Mouse (Mus musculus): ENCODE measurements around the gene Epha7. TPM values are rescaled to one million over a fixed set of nuclear protein-coding genes. Genes with fewer than 3 reads are reported as not detected.

Epha7 gene
- polyA plus RNA-seq, 1 experiment: 0.83 TPM

DNA sequence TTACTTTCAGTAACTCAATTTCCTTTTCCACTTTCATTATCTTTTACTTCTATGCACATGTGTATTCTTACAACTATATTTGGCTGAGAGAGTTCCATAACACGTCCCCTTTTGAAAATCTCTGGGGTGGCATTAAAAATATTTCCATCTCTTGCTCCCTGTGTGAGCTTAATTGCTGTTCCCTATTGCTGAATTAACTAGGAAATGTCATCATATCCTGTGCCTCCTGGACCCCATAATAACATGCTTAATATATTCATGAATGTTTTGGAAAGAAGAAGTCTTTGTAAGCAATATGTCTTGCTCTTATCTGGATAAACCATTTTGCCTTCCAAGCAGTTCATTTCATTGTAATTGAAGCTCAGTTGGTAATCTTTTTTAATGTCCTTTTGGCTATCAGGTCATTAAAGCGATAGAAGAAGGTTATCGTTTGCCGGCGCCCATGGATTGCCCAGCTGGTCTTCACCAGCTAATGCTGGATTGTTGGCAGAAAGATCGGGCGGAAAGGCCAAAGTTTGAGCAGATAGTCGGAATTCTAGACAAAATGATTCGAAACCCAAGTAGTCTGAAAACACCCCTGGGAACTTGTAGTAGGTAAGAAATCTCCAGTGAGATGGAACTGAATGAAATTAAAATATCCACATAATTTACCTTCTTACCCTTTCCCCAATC is 148.1 kb downstream of the Epha7 start:
- no peak overlapping the region for H3K4me3 ChIP-seq (ENCODE audit: insufficient read depth, low read depth, low read length)
- no peaks in the 10 kb centered on the region for H3K4me1 ChIP-seq (ENCODE audit: control insufficient read depth, insufficient read depth, low read length)
- H3K27ac ChIP-seq (ENCODE audit: insufficient read depth, low read depth, low read length): no peak overlapping the region
- no peak for DNase-seq
- WGBS: 87% methylated on average over 9 of the region's 9 CpGs
- no peaks in the 10 kb centered on the region for H3K27me3 ChIP-seq (replicated peaks; ENCODE audit: control insufficient read depth, insufficient read depth, low read length)
- H3K36me3 ChIP-seq (ENCODE audit: control insufficient read depth, insufficient read depth, low read length): no peaks in the 10 kb centered on the region
- no peak for TF ChIP-seq CTCF (conservative IDR thresholded peaks at IDR 0.05; ENCODE audit: insufficient read depth, insufficient read length, low read depth, low read length)
- no peak for TF ChIP-seq POLR2A (IDR thresholded peaks at IDR 0.05; ENCODE audit: low read depth, low read length)

DNA sequence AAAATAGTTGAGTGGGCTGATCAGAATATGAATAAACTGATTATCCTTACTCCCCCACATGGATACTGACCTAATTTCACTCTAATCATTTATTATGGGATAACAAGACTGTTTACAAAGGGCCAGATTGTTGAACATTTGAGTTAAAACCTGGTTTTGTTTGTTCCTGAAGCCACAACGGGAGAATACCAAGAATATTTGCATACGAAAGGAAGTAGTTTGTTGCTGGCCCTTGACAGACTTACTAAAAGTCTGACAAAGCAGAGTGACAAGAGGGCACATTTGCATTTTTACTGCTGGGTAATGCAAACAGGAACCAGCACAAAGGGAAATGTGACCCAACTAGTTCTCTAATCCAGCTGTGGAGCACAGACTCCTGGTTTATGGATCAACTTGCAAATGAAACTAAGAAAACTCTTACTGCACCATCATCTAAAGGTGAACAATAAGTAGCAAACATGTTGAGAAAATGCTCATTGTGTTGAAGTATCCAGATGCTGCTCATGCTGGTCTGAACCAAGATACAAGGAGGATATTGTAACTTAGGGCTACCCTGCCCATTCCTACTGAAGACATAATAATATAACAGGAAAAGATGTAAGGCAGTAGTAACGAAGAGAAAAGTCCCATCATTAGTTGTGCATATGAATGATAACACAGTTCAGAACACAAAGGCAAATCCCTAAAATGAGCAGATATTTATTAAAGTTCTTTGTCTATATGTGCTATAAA is 154.8 kb downstream of the Epha7 start:
- Histone ChIP-seq H3K4me3 (ENCODE audit: insufficient read depth, low read depth, low read length) (no peak overlapping the region), H3K4me1 (ENCODE audit: control insufficient read depth, insufficient read depth, low read length) (no peaks in the 10 kb centered on the region), H3K36me3 (ENCODE audit: control insufficient read depth, insufficient read depth, low read length) (no peaks in the 10 kb centered on the region), H3K27me3 (replicated peaks; ENCODE audit: control insufficient read depth, insufficient read depth, low read length) (no peaks in the 10 kb centered on the region), H3K27ac (ENCODE audit: insufficient read depth, low read depth, low read length) (no peak overlapping the region)
- no peak for TF ChIP-seq CTCF (conservative IDR thresholded peaks at IDR 0.05; ENCODE audit: insufficient read depth, insufficient read length, low read depth, low read length)
- TF ChIP-seq POLR2A (IDR thresholded peaks at IDR 0.05; ENCODE audit: low read depth, low read length): no peak
- DNase-seq: no peak
- WGBS: 54% methylated on average over 3 of the region's 3 CpGs

DNA sequence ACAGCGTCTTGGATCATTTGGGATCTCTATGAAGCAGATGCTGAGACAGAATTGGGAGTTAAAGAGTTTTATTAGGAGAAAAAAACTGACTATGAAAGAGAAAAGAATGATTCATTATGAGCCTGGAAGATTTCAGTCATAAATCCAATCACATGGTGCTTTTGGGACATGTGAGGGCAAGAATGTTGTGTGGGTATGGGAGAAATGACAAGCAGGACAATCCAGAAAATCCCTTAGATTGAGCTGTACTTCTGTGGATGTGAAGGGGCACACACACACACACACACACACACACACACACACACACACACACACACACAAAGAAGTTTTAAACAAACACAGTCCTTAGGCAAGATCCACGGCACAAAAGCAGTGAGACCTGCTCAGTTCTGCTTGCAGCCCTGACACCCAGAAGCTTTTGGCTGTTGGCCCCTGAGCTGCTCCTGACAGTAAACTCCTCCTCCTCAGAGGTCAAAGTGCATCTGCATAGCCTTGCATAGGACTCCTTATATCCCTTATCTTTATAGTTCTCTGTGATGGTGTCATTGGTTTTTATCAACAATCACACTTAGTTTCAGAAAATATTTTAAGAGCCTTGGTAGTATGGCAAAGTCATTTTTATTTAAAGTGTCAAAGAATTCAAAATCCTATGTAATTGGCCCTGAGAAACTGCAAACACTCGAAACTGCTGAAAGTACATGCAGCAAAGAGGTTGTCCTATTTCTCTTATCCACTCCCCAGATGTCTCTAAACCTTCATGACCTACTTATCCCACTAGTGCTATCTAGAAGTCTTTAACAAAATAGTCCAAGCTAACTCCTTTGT is 185.7 kb downstream of the Epha7 start:
- TF ChIP-seq POLR2A (IDR thresholded peaks at IDR 0.05; ENCODE audit: low read depth, low read length) (no peak), CTCF (conservative IDR thresholded peaks at IDR 0.05; ENCODE audit: insufficient read depth, insufficient read length, low read depth, low read length) (no peak)
- Histone ChIP-seq H3K4me1 (ENCODE audit: control insufficient read depth, insufficient read depth, low read length) (no peaks in the 10 kb centered on the region), H3K27me3 (replicated peaks; ENCODE audit: control insufficient read depth, insufficient read depth, low read length) (no peaks in the 10 kb centered on the region), H3K4me3 (ENCODE audit: insufficient read depth, low read depth, low read length) (no peak overlapping the region), H3K36me3 (ENCODE audit: control insufficient read depth, insufficient read depth, low read length) (no peaks in the 10 kb centered on the region), H3K27ac (ENCODE audit: insufficient read depth, low read depth, low read length) (no peak overlapping the region)
- DNase-seq: no peak
- WGBS: 57% methylated on average over 3 of the region's 3 CpGs

DNA sequence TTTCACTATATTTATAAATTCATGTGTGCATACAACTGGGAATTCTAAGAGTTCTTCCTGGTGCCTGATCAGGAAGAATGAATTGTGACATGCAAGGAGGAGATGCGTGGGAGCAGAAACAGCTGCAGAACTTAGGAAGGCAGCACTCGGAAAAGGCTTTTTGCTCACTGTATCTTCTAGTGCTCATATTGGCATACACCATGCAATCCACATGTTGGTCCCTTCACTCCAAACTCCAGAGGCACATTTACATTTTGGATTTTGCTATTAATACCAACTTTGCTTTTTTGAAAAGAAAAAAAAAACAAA is 186.3 kb downstream of the Epha7 start:
- WGBS: 70% methylated on average over 2 of the region's 2 CpGs
- Histone ChIP-seq H3K27me3 (replicated peaks; ENCODE audit: control insufficient read depth, insufficient read depth, low read length) (no peaks in the 10 kb centered on the region), H3K4me1 (ENCODE audit: control insufficient read depth, insufficient read depth, low read length) (no peaks in the 10 kb centered on the region), H3K36me3 (ENCODE audit: control insufficient read depth, insufficient read depth, low read length) (no peaks in the 10 kb centered on the region), H3K27ac (ENCODE audit: insufficient read depth, low read depth, low read length) (no peak overlapping the region), H3K4me3 (ENCODE audit: insufficient read depth, low read depth, low read length) (no peak overlapping the region)
- no peak for DNase-seq
- no peak for TF ChIP-seq CTCF (conservative IDR thresholded peaks at IDR 0.05; ENCODE audit: insufficient read depth, insufficient read length, low read depth, low read length)
- no peak for TF ChIP-seq POLR2A (IDR thresholded peaks at IDR 0.05; ENCODE audit: low read depth, low read length)

DNA sequence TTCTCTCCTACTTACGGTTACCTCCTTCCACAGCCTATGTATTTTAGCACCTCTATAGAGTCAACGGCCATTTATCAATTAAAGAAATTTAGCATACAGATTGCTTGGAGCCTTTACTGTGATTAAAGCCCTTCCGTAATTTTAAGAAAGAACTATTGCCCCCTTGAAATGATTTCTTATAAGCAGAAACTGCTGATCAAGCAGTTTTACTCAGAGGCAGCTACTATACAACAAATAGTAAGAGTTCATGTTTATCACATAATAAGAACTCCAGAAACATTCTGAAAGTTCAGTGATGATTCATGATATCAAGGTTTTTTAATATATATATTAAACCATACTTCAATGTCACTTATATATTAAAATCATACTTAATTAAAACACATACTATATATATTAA is 197.4 kb downstream of the Epha7 start:
- no peak for DNase-seq
- TF ChIP-seq CTCF (conservative IDR thresholded peaks at IDR 0.05; ENCODE audit: insufficient read depth, insufficient read length, low read depth, low read length) (no peak), POLR2A (IDR thresholded peaks at IDR 0.05; ENCODE audit: low read depth, low read length) (no peak)
- Histone ChIP-seq H3K27me3 (replicated peaks; ENCODE audit: control insufficient read depth, insufficient read depth, low read length) (no peaks in the 10 kb centered on the region), H3K27ac (ENCODE audit: insufficient read depth, low read depth, low read length) (no peak overlapping the region), H3K4me1 (ENCODE audit: control insufficient read depth, insufficient read depth, low read length) (no peaks in the 10 kb centered on the region), H3K4me3 (ENCODE audit: insufficient read depth, low read depth, low read length) (no peak overlapping the region), H3K36me3 (ENCODE audit: control insufficient read depth, insufficient read depth, low read length) (no peaks in the 10 kb centered on the region)
- 93% methylated on average over 3 of the region's 3 CpGs for WGBS

Data from kidney, adult 2 months (tissue).